Mouse (Mus musculus): Measurements from ENCODE around the gene B4galt2. TPM values are rescaled to one million over a fixed set of nuclear protein-coding genes. Genes with fewer than 3 reads are reported as not detected.

B4galt2 gene
- total RNA-seq, 1 experiment from 2014 or later, result not detected

Other genes starting within 250 kb of the B4galt2 start
- 18.1 to 30.9 TPM (median 23.9 TPM) in 3 replicates for gene Dmap1, start 201.2 kb downstream of the B4galt2 start, total RNA-seq (2017)
- not detected in 3 replicates for gene Gm12845, start 159.1 kb downstream of the B4galt2 start, total RNA-seq (2017)
- not detected in 3 replicates for gene Klf17, start 117.8 kb downstream of the B4galt2 start, total RNA-seq (2017)
- 1.8 to 2.8 TPM in 2 of 3 replicates, not detected in the other for gene Slc6a9, start 49.0 kb downstream of the B4galt2 start, total RNA-seq (2017)
- gene Ccdc24, start 10.9 kb downstream of the B4galt2 start, total RNA-seq (2017), result not detected in 3 replicates
- 121 to 188 TPM (median 178 TPM) in 3 replicates for gene Atp6v0b, start 3.8 kb upstream of the B4galt2 start, total RNA-seq (2017)
- gene Dph2, start 8.5 kb upstream of the B4galt2 start, total RNA-seq (2017), result 2.1 to 15.0 TPM (median 4.2 TPM) in 3 replicates
- 4.4 to 15.6 TPM (median 7.5 TPM) in 3 replicates for gene Ipo13, start 31.5 kb upstream of the B4galt2 start, total RNA-seq (2017)
- not detected in 3 replicates for gene Artn, start 46.3 kb upstream of the B4galt2 start, total RNA-seq (2017)